Mouse (Mus musculus): Measurements from ENCODE around the gene Yju2.

- no peak for TF ChIP-seq CTCF (conservative IDR thresholded peaks at IDR 0.05; ENCODE audit: low read length)
- no peak for TF ChIP-seq POU5F1 (IDR thresholded peaks at IDR 0.05; ENCODE audit: borderline replicate concordance, low read length)
Measured at GRCm38 (mm10) chr17:56003000-56003399, 44.1 kb downstream of the Yju2 start.

Measured in E14TG2a.4 (cell line).